25 mouse cellular contexts compared by ENCODE assay signal in the genomic region with DNA sequence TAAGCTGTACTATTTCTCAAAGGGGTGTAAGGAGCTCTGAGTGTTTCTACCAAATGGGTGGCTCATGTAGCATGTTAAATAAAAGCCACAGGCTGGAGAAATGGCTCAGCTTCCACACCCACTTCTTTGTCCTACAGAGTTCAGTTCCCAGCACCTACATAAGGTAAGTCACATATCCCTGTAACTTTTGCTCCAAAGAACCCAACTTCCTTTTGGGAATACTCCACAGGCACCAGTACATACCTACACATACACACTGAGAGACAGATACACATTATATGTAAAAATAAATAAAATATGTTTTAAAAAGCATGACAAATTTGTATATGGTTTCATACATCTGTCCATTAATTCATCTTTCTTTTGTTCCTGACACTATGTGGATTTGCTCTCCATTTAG.
DNase-seq lines count a peak whose midpoint lies in the region; ATAC-seq lines count a peak whose summit lies in the region.
"Had no signal": no experiment of that assay in that cellular context is flagged by ENCODE, and none has a peak within 500 bp of the region (broad histone marks: within the 10 kb centered on the region; RNA-seq: fewer than 3 reads in every experiment).

No protein-coding gene starts in this region.

- H3K4me3 ChIP-seq in liver, embryonic 15.5 days (replicated peaks): no peak overlapping the region
- no peak overlapping the region for H3K4me3 ChIP-seq in liver, embryonic 12.5 days
- no peak overlapping the region for H3K4me3 ChIP-seq in forebrain, embryonic 11.5 days (ENCODE audit: low read depth, low read length)
- H3K4me3 ChIP-seq: embryonic facial prominence, embryonic 12.5 days; forebrain, embryonic 12.5 days had no signal

- no peak overlapping the region for H3K27ac ChIP-seq in liver, embryonic 15.5 days (replicated peaks)
- H3K27ac ChIP-seq in liver, embryonic 12.5 days: no peak overlapping the region
- no peak overlapping the region for H3K27ac ChIP-seq in forebrain, embryonic 11.5 days (ENCODE audit: low read depth, low read length)
- H3K27ac ChIP-seq: embryonic facial prominence, embryonic 12.5 days; forebrain, embryonic 12.5 days; hindbrain, postnatal 0 days had no signal

- DNase-seq in MN1 (ENCODE audit: low spot score): no peak
- no peak for DNase-seq in forebrain, embryonic 11.5 days (ENCODE audit: low spot score)
- DNase-seq in left cerebral cortex, adult 18-20 months (ENCODE audit: low spot score in 2 of 2): no peak
- DNase-seq: cerebellum, adult 11 months; cerebellum, adult 9-10 months; cerebellum, postnatal 36 days; embryo, embryonic 11 days; forebrain, postnatal 0 days; gastrocnemius, postnatal 14 days; kidney, adult 11 months; kidney, postnatal 25 days; lung, embryonic 14.5 days; lung, postnatal 14 days; right cerebral cortex, postnatal 25 days; thymus, postnatal 4 days had no signal

- no peak overlapping the region for H3K9ac ChIP-seq in liver, embryonic 15.5 days
- no peak overlapping the region for H3K9ac ChIP-seq in liver, embryonic 12.5 days
- H3K9ac ChIP-seq in forebrain, embryonic 11.5 days (ENCODE audit: low read length): no peak overlapping the region
- H3K9ac ChIP-seq: embryonic facial prominence, embryonic 12.5 days; forebrain, embryonic 12.5 days; forebrain, postnatal 0 days; lung, embryonic 14.5 days had no signal

- no peaks in the 10 kb centered on the region for H3K9me3 ChIP-seq in liver, embryonic 15.5 days (replicated peaks)
- no peaks in the 10 kb centered on the region for H3K9me3 ChIP-seq in liver, embryonic 12.5 days (replicated peaks)
- H3K9me3 ChIP-seq in forebrain, embryonic 11.5 days (ENCODE audit: control insufficient read depth, low read length): no peaks in the 10 kb centered on the region
- H3K9me3 ChIP-seq: embryonic facial prominence, embryonic 12.5 days; forebrain, embryonic 12.5 days had no signal

- peaks cover 9% of the 10 kb centered on the region for H3K4me1 ChIP-seq in liver, embryonic 15.5 days (replicated peaks)
- peaks cover 10% of the 10 kb centered on the region for H3K4me1 ChIP-seq in liver, embryonic 12.5 days
- no peaks in the 10 kb centered on the region for H3K4me1 ChIP-seq in forebrain, embryonic 11.5 days (replicated peaks; ENCODE audit: control insufficient read depth, insufficient read depth, low read length)
- H3K4me1 ChIP-seq: embryonic facial prominence, embryonic 12.5 days; forebrain, embryonic 12.5 days had no signal

- H3K27me3 ChIP-seq in liver, embryonic 15.5 days: no peaks in the 10 kb centered on the region
- no peaks in the 10 kb centered on the region for H3K27me3 ChIP-seq in liver, embryonic 12.5 days (replicated peaks)
- no peaks in the 10 kb centered on the region for H3K27me3 ChIP-seq in forebrain, embryonic 11.5 days (ENCODE audit: control insufficient read depth, insufficient read depth, low read length)
- H3K27me3 ChIP-seq: embryonic facial prominence, embryonic 12.5 days; forebrain, embryonic 12.5 days had no signal

- H3K4me2 ChIP-seq in liver, embryonic 15.5 days: no peak overlapping the region
- no peak overlapping the region for H3K4me2 ChIP-seq in liver, embryonic 12.5 days
- no peak overlapping the region for H3K4me2 ChIP-seq in forebrain, embryonic 11.5 days (ENCODE audit: low read depth, low read length, severe bottlenecking)
- H3K4me2 ChIP-seq: embryonic facial prominence, embryonic 12.5 days; forebrain, embryonic 12.5 days; lung, embryonic 14.5 days; midbrain, embryonic 11.5 days had no signal

- H3K36me3 ChIP-seq in liver, embryonic 15.5 days (replicated peaks): no peaks in the 10 kb centered on the region
- no peaks in the 10 kb centered on the region for H3K36me3 ChIP-seq in liver, embryonic 12.5 days
- H3K36me3 ChIP-seq in forebrain, embryonic 11.5 days (ENCODE audit: control insufficient read depth, insufficient read depth, low read length): no peaks in the 10 kb centered on the region
- H3K36me3 ChIP-seq: embryonic facial prominence, embryonic 12.5 days; forebrain, embryonic 12.5 days had no signal

- ATAC-seq in liver, embryonic 15.5 days (ENCODE audit: insufficient read depth): peak; percentile 18; the same call in 1 of the 2 replicates
- no peak for ATAC-seq in liver, embryonic 12.5 days
- ATAC-seq in erythroblast, adult 5-6 weeks (replicated peaks; ENCODE audit: low FRiP score, poor library complexity, severe bottlenecking): peak; percentile 20; the same call in 1 of the 2 replicates
- ATAC-seq in megakaryocyte progenitor cell, adult 5-6 weeks (replicated peaks; ENCODE audit: poor library complexity): peak; percentile 11; the same call in 1 of the 2 replicates
- ATAC-seq in forebrain, embryonic 11.5 days (replicated peaks; ENCODE audit: low FRiP score): no peak
- ATAC-seq: CD4-positive, CD25-positive, alpha-beta regulatory T cell, adult 4 months; forebrain, postnatal 0 days; hindbrain, postnatal 0 days; midbrain, embryonic 16.5 days had no signal

Comparison
In these comparisons a context has a peak if more than half of its experiments do, and no peak if none do; other contexts are left out.
1. ATAC-seq: peak in liver, embryonic 15.5 days (single experiment), erythroblast, adult 5-6 weeks (single experiment) and megakaryocyte progenitor cell, adult 5-6 weeks (single experiment); none in liver, embryonic 12.5 days (single experiment) and forebrain, embryonic 11.5 days (single experiment).